Mouse (Mus musculus) testis, postnatal 14 days (tissue): ENCODE results near the gene Rnf227.
"Not testable (repeated sequence)": the region's sequence is repeated elsewhere in the genome, so short reads cannot be mapped to it uniquely, and the experiment has no call there.

Experiments
- DNase-seq: peaks from one replicate; pipeline ENCODE4 v3.0.0; 2021; ENCODE audit warnings: low spot score

Rnf227 gene

GRCm38 (mm10) chr11:69340161-69341131 is at the start of gene Rnf227:
Rnf227 (plus strand) TSS chr11:69340461.
- peak; percentile 82 for DNase-seq

- no peak for DNase-seq
Measured at GRCm38 (mm10) chr11:69291111-69291510, 49.1 kb upstream of the Rnf227 start.

- DNase-seq: no peak
Measured at GRCm38 (mm10) chr11:69295286-69295685, 45.0 kb upstream of the Rnf227 start.

GRCm38 (mm10) chr11:69297799-69298198 is 42.5 kb upstream of the Rnf227 start:
- no peak for DNase-seq

- DNase-seq: no peak
Measured at GRCm38 (mm10) chr11:69298231-69298630, 42.0 kb upstream of the Rnf227 start.

GRCm38 (mm10) chr11:69302817-69303216 is 37.4 kb upstream of the Rnf227 start:
- no peak for DNase-seq

- DNase-seq: no peak
Measured at GRCm38 (mm10) chr11:69305291-69305690, 35.0 kb upstream of the Rnf227 start.

- no peak for DNase-seq
Measured at GRCm38 (mm10) chr11:69306039-69306438, 34.2 kb upstream of the Rnf227 start.

- DNase-seq: no peak
Measured at GRCm38 (mm10) chr11:69311266-69311665, 29.0 kb upstream of the Rnf227 start.

GRCm38 (mm10) chr11:69316361-69316760 is 23.9 kb upstream of the Rnf227 start:
- no peak for DNase-seq

- DNase-seq: not testable (repeated sequence)
Measured at GRCm38 (mm10) chr11:69318000-69318399, 22.3 kb upstream of the Rnf227 start.

- no peak for DNase-seq
Measured at GRCm38 (mm10) chr11:69321580-69321979, 18.7 kb upstream of the Rnf227 start.

- DNase-seq: no peak
Measured at GRCm38 (mm10) chr11:69322010-69322409, 18.3 kb upstream of the Rnf227 start.

GRCm38 (mm10) chr11:69322693-69323471 is 17.4 kb upstream of the Rnf227 start:
- no peak for DNase-seq

GRCm38 (mm10) chr11:69323667-69324111 is 16.6 kb upstream of the Rnf227 start, which contains the start of the genes Cntrob and Trappc1:
Cntrob (minus strand) TSS chr11:69323775.
Trappc1 (plus strand) TSS chr11:69323980.
- DNase-seq: peak; percentile 99

GRCm38 (mm10) chr11:69324749-69325148 is 15.5 kb upstream of the Rnf227 start:
- no peak for DNase-seq

- peak; percentile 90 for DNase-seq
Measured at GRCm38 (mm10) chr11:69325628-69326407, 14.4 kb upstream of the Rnf227 start, which contains the start of gene Kcnab3. Kcnab3 (plus strand) TSS chr11:69326258.

- DNase-seq: peak; percentile 47
Measured at GRCm38 (mm10) chr11:69326408-69327156, 13.7 kb upstream of the Rnf227 start.

- no peak for DNase-seq
Measured at GRCm38 (mm10) chr11:69327157-69327442, 13.2 kb upstream of the Rnf227 start.

GRCm38 (mm10) chr11:69327648-69328047 is 12.6 kb upstream of the Rnf227 start:
- DNase-seq: no peak

GRCm38 (mm10) chr11:69328517-69328916 is 11.7 kb upstream of the Rnf227 start:
- no peak for DNase-seq
